Mouse (Mus musculus) embryonic facial prominence, embryonic 11.5 days (tissue): ENCODE measurements around the gene Galnt2. TPM values are rescaled to one million over a fixed set of nuclear protein-coding genes. Genes with fewer than 3 reads are reported as not detected.

Experiments
- ATAC-seq: fragments of 200-750 bp; cut with Nextera tagmentation; replicated peaks from 2 replicates; pipeline ENCODE4 v1.8.0; 2017; ENCODE audit warnings: low read depth; ENCODE audit not compliant: insufficient number of reproducible peaks, low FRiP score, low TSS enrichment
- DNase-seq: peaks from one replicate; pipeline ENCODE4 v3.0.0-alpha.2; 2015; ENCODE audit warnings: low spot score
- H3K27ac ChIP-seq: fragments of 300-500 bp; sonication (generic); replicated peaks from 2 replicates; pipeline ENCODE4 v1.5.1; 2014; ENCODE audit warnings: mild to moderate bottlenecking, low read depth, low read length, control low read depth
- H3K27me3 ChIP-seq: fragments of 300-500 bp; sonication (generic); 2 replicates; pipeline ENCODE4 v1.6.1; 2014; ENCODE audit warnings: mild to moderate bottlenecking, low read length, moderate library complexity, mixed read lengths; ENCODE audit not compliant: control insufficient read depth, insufficient read depth
- H3K36me3 ChIP-seq: fragments of 300-500 bp; sonication (generic); replicated peaks from 2 replicates; pipeline ENCODE4 v1.6.1; 2014; ENCODE audit warnings: low read depth, mild to moderate bottlenecking, low read length, moderate library complexity, mixed read lengths; ENCODE audit not compliant: control insufficient read depth, insufficient read depth
- H3K4me1 ChIP-seq: fragments of 300-500 bp; sonication (generic); 2 replicates; pipeline ENCODE4 v1.6.1; 2014; ENCODE audit warnings: low read length, mixed read lengths; ENCODE audit not compliant: control insufficient read depth, insufficient read depth
- H3K4me2 ChIP-seq: fragments of 300-500 bp; sonication (generic); 2 replicates; pipeline ENCODE4 v1.6.1; 2014; ENCODE audit warnings: low read depth, mild to moderate bottlenecking, control low read depth, low read length, moderate library complexity
- H3K4me3 ChIP-seq: fragments of 300-500 bp; sonication (generic); 2 replicates; pipeline ENCODE4 v1.5.1; 2014; ENCODE audit warnings: low read depth, low read length, control low read depth
- H3K9ac ChIP-seq: fragments of 300-500 bp; sonication (generic); replicated peaks from 2 replicates; pipeline ENCODE4 v1.6.1; 2014; ENCODE audit warnings: mild to moderate bottlenecking, control low read depth, low read length
- H3K9me3 ChIP-seq: fragments of 300-500 bp; sonication (generic); replicated peaks from 2 replicates; pipeline ENCODE4 v1.6.1; 2016; ENCODE audit warnings: mild to moderate bottlenecking, low read length, inconsistent platforms, mixed read lengths; ENCODE audit not compliant: control insufficient read depth
- WGBS: fragments of 180-500 bp; shearing (Covaris S2); extraction: QIAGEN DNeasy Blood & Tissue Kit; methylation state at CpG from one replicate; pipeline ENCODE4 v1.1.7; 2014; 5-methylcytosine and 5-hydroxymethylcytosine counted together
- polyA plus RNA-seq: library from polyadenylated mRNA; unstranded; fragments of >200 nt; fragmentation: Nextera tagmentation; extraction: Ambion mirVana; gene quantifications from 2 replicates; pipeline ENCODE4 v1.2.1, GENCODE M21; 2014

Galnt2 gene
- polyA plus RNA-seq, 1 experiment from 2014 or later: 54.7 TPM

DNA sequence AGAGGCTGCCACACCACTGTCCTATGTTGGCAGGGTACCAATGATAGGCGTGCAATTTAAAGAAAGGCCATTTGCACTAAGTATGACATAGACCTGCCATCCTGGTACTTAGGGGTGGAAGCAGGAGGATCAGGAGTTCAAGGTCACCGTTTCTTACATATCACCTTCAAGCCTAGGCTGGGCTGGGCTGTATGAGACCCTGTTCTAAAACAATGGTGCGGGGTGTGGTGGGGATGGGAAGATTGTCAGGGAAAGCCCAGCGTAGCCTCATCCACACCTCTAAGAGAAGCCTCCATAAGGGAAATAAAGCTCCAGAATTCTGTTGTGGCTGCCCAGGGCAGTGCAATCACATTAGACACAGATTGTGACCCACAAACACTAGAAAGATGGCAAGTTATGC lies 4.3 kb downstream of the Galnt2 start:
- DNase-seq (no peak), ATAC-seq (no peak)
- WGBS: 89% methylated on average over 4 of the region's 4 CpGs
- no peak overlapping the region for H3K4me3 ChIP-seq
- H3K27me3 ChIP-seq: no peaks in the 10 kb centered on the region
- no peak overlapping the region for H3K27ac ChIP-seq
- peaks cover 2% of the 10 kb centered on the region; the same call in 1 of the 2 replicates for H3K4me1 ChIP-seq
- H3K9ac ChIP-seq: no peak overlapping the region
- no peak overlapping the region for H3K4me2 ChIP-seq
- no peaks in the 10 kb centered on the region for H3K36me3 ChIP-seq
- no peaks in the 10 kb centered on the region for H3K9me3 ChIP-seq

DNA sequence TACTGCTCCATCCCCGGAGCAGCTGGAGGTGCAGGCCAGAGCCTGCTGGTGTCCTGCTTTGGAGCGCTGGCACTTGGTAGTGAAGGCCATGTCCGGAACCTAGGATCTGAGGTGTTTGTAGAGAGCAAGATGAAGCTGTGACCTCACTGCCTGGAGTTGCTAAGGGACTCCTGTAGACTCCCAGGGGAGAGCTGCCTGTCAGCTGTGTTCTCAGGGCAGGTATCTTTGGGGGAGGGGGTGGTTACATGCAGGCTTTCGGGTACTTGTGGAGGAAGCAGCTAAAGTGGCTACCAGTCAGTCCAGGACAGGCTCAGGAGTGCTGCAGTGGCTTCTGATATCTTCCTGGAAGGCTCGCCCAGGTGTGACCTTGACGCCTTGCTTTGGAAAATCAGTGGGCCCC lies 8.2 kb downstream of the Galnt2 start:
- WGBS: 79% methylated on average over 6 of the region's 6 CpGs
- ATAC-seq (no peak), DNase-seq (no peak)
- Histone ChIP-seq H3K4me1 (no peaks in the 10 kb centered on the region), H3K27me3 (no peaks in the 10 kb centered on the region), H3K4me3 (no peak overlapping the region), H3K27ac (no peak overlapping the region), H3K4me2 (no peak overlapping the region), H3K9ac (no peak overlapping the region), H3K9me3 (no peaks in the 10 kb centered on the region; the same call in 1 of the 2 replicates), H3K36me3 (no peaks in the 10 kb centered on the region)

DNA sequence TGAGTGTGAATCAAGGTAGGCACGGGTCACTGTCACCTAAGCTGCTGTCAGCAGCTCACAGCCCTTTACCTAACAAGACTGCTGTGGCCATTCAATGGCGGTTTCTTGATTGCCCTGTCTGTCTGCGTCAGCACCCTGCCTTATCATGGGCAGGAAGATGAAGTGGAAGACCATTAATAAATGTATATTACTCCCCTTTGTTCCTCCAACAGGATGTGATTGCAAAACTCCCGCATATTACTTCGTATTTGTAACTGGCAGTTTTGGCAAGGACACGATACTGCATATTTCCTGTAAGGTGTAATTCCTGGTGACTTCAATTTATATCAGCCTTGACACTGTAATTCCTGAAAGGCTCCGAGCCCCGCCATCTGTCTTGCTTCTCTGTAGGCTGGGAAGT lies 9.7 kb downstream of the Galnt2 start:
- WGBS: 83% methylated on average over 8 of the region's 8 CpGs
- no peak for ATAC-seq
- H3K9me3 ChIP-seq: no peaks in the 10 kb centered on the region; the same call in 1 of the 2 replicates

DNA sequence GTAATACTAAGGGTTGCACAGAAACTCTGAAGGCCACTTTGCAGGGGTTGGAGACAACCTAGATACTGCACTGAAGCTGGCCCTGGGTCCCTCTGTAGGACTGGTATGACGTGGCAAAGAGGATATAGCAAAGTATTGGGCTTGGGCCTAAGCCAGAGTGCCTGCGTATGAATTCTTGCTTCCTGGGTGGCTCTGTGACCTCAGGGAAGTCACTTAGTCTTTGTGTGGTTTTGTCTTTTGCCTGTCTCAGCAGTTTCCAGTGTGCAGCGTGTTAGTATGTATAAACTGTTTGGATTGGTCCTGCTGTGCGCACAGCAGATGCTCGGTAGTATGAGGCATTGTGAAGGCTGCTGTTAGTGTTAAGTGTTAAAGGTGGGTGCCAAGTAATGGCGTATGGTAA lies 11.0 kb downstream of the Galnt2 start:
- no peak overlapping the region for H3K4me2 ChIP-seq
- H3K27ac ChIP-seq: no peak overlapping the region
- no peak overlapping the region for H3K4me3 ChIP-seq
- no peak overlapping the region for H3K9ac ChIP-seq
- no peaks in the 10 kb centered on the region for H3K36me3 ChIP-seq
- H3K9me3 ChIP-seq: no peaks in the 10 kb centered on the region; the same call in 1 of the 2 replicates
- 87% methylated on average over 6 of the region's 6 CpGs for WGBS
- H3K4me1 ChIP-seq: no peaks in the 10 kb centered on the region
- no peaks in the 10 kb centered on the region for H3K27me3 ChIP-seq
- DNase-seq (no peak), ATAC-seq (no peak)

More for the DNA sequence above, 9.7 kb downstream of the Galnt2 start:
- H3K36me3 ChIP-seq: no peaks in the 10 kb centered on the region
- H3K4me2 ChIP-seq: no peak overlapping the region
- H3K27me3 ChIP-seq: no peaks in the 10 kb centered on the region
- DNase-seq: no peak
- H3K27ac ChIP-seq: no peak overlapping the region
- H3K4me1 ChIP-seq: no peaks in the 10 kb centered on the region
- no peak overlapping the region for H3K4me3 ChIP-seq
- H3K9ac ChIP-seq: no peak overlapping the region

DNA sequence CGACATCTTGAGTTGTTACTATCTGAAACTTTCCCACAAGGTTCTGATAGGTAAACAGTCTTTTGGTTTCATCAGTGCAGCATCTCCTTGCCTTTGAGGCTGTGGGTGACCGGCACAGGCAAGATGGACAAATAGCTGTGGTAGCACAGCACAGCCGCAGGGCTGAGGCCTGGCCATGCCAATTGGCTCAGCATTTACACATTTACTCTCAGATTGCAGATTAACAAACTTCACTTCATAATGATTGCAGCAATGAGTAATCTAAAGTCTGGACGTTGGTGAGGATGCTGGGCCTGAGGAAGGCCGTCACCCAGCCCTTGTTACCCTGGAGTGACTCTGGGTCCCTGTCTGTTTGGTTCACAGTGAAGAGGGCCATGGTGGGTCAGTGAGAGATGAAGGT lies 11.7 kb downstream of the Galnt2 start:
- DNase-seq (no peak), ATAC-seq (no peak)
- Histone ChIP-seq H3K27me3 (no peaks in the 10 kb centered on the region), H3K4me2 (no peak overlapping the region), H3K4me1 (no peaks in the 10 kb centered on the region), H3K27ac (no peak overlapping the region), H3K9ac (no peak overlapping the region), H3K36me3 (no peaks in the 10 kb centered on the region), H3K4me3 (no peak overlapping the region), H3K9me3 (no peaks in the 10 kb centered on the region; the same call in 1 of the 2 replicates)
- 94% methylated on average over 5 of the region's 5 CpGs for WGBS

DNA sequence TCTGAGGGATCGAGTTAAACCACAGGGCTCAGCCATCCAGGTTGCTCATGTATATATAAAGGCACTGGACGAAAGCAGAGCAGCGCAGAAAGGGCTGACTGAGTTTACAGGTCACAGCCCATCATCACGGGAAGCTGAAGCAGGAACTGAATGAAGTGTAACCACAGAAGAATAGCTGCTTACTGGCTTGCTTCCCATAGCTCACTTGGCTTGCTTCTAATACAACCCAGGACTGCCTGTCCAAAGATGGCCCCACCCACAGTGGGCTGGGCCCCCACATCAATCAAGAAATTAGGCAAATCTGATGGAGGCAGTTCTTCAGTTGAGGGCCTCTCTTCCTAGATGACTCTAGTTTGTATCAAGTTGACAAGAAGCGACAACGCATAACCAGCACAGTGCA lies 16.4 kb downstream of the Galnt2 start:
- Histone ChIP-seq H3K27ac (no peak overlapping the region), H3K4me1 (no peaks in the 10 kb centered on the region), H3K9me3 (no peaks in the 10 kb centered on the region; the same call in 1 of the 2 replicates), H3K4me3 (no peak overlapping the region), H3K36me3 (no peaks in the 10 kb centered on the region), H3K27me3 (no peaks in the 10 kb centered on the region), H3K4me2 (no peak overlapping the region), H3K9ac (no peak overlapping the region)
- WGBS: 87% methylated on average over 6 of the region's 6 CpGs
- ATAC-seq (no peak), DNase-seq (no peak)

DNA sequence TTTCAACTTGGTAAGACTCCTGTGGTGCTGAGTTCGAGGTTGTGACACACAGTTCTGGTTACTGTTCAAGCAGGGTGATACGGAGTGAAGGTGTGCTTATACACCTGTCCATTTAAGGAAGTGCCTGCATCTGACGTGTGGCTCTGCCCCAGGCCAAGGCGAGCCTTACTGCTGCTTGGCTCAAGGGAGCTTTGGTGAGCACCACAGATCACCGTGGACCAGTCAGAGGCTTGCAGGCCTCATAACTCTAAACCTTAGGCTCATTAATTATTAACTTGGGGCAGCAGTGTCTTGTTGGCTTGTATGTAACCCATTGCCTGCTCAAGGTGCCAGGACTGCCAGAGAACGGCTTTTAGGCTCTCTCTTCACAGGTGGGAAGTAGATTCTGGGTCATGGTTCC lies 17.5 kb downstream of the Galnt2 start:
- Histone ChIP-seq H3K4me3 (no peak overlapping the region), H3K4me2 (no peak overlapping the region), H3K9me3 (no peaks in the 10 kb centered on the region; the same call in 1 of the 2 replicates), H3K36me3 (no peaks in the 10 kb centered on the region), H3K4me1 (no peaks in the 10 kb centered on the region), H3K9ac (no peak overlapping the region), H3K27ac (no peak overlapping the region), H3K27me3 (no peaks in the 10 kb centered on the region)
- 88% methylated on average over 6 of the region's 6 CpGs for WGBS
- DNase-seq (no peak), ATAC-seq (no peak)

DNA sequence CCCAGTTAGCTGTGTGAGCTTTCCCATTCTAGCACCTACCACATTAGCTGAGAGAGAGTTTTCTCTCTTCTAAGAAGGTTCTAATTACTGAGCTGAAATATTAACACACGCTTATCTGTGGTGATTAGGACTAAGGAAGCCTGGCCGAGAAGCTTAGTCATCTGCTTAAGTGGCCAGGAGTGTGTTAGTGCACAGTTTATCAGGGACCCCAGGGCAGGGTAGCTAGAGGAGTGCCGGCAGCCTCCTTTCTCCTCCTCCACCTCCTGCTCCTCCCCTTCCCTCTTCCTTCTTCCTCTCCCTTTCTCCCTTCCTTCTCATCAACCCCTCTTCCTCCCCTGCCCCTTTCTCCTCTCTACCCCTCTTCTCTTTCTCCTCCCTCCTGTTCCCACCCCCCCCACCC lies 19.1 kb downstream of the Galnt2 start:
- DNase-seq (no peak), ATAC-seq (no peak)
- WGBS: 44% methylated on average over 3 of the region's 3 CpGs
- Histone ChIP-seq H3K27ac (no peak overlapping the region; the same call in 1 of the 2 replicates), H3K27me3 (no peaks in the 10 kb centered on the region), H3K4me2 (no peak overlapping the region), H3K4me3 (no peak overlapping the region), H3K9me3 (no peaks in the 10 kb centered on the region), H3K36me3 (no peaks in the 10 kb centered on the region), H3K9ac (no peak overlapping the region), H3K4me1 (no peaks in the 10 kb centered on the region)
